Mouse (Mus musculus) kidney, adult 2 months (tissue): ENCODE measurements around the gene Hist1h2aa. TPM values are rescaled to one million over a fixed set of nuclear protein-coding genes. Genes with fewer than 3 reads are reported as not detected.

Experiments used
- DNase-seq: peaks from one replicate; pipeline ENCODE4 v3.0.0; 2021
- H3K27ac ChIP-seq: fragments of 200-500 bp; 2 replicates; pipeline ENCODE4 v1.5.1; 2012; ENCODE audit warnings: low read depth, low read length, control low read depth, inconsistent platforms; ENCODE audit not compliant: insufficient read depth
- H3K27me3 ChIP-seq: fragments of 200-500 bp; replicated peaks from 2 replicates; pipeline ENCODE4 v1.6.1; 2012; ENCODE audit warnings: mild to moderate bottlenecking, moderate library complexity, low read length, inconsistent platforms; ENCODE audit not compliant: control insufficient read depth, insufficient read depth
- H3K36me3 ChIP-seq: fragments of 200-500 bp; 2 replicates; pipeline ENCODE4 v1.6.1; 2012; ENCODE audit warnings: mild to moderate bottlenecking, moderate library complexity, low read length, inconsistent platforms; ENCODE audit not compliant: control insufficient read depth, insufficient read depth
- H3K4me1 ChIP-seq: fragments of 200-500 bp; 2 replicates; pipeline ENCODE4 v1.6.1; 2011; ENCODE audit warnings: low read length; ENCODE audit not compliant: control insufficient read depth, insufficient read depth
- H3K4me3 ChIP-seq: fragments of 200-500 bp; 2 replicates; pipeline ENCODE4 v1.5.1; 2011; ENCODE audit warnings: mild to moderate bottlenecking, low read depth, low read length, control low read depth; ENCODE audit not compliant: insufficient read depth
- CTCF ChIP-seq: fragments of 200-500 bp; conservative IDR thresholded peaks from 2 replicates; pipeline ENCODE4 v1.5.1; 2011; ENCODE audit warnings: low read depth, mild to moderate bottlenecking, control low read depth, low read length, moderate library complexity, mixed read lengths; ENCODE audit not compliant: insufficient read depth, insufficient read length
- POLR2A ChIP-seq: fragments of 200-500 bp; IDR thresholded peaks from one replicate; pipeline ENCODE4 v1.6.1; 2011; ENCODE audit warnings: low read depth, low read length, control low read depth
- WGBS: fragments of 180-500 bp; shearing (Covaris S2); methylation state at CpG from one replicate; pipeline ENCODE4 v1.1.7; 2018; 5-methylcytosine and 5-hydroxymethylcytosine counted together
- polyA plus RNA-seq: library from polyadenylated mRNA; depleted of rRNA; stranded (reverse); fragments of >200 nt; gene quantifications from 2 replicates; pipeline ENCODE4 v1.2.3, GENCODE M21; 2012; rRNA removed

Gene Hist1h2aa
- polyA plus RNA-seq, 1 experiment, result not detected

- H3K4me1 ChIP-seq, result no peaks in the 10 kb centered on the region; the same call in 1 of the 2 replicates
- H3K4me3 ChIP-seq, result no peak overlapping the region
- 63% methylated on average over 2 of the region's 2 CpGs for WGBS
- no peaks in the 10 kb centered on the region for H3K36me3 ChIP-seq
- H3K27me3 ChIP-seq, result no peaks in the 10 kb centered on the region
- DNase-seq, result no peak
- peak; percentile 36 for TF ChIP-seq CTCF
- TF ChIP-seq POLR2A, result no peak
- H3K27ac ChIP-seq, result no peak overlapping the region
Observed at GRCm38 (mm10) chr13:23942861-23943260, 8.6 kb downstream of the Hist1h2aa start.

GRCm38 (mm10) chr13:23946254-23946653, 12.0 kb downstream of the Hist1h2aa start:
- Histone ChIP-seq H3K27ac (no peak overlapping the region), H3K4me3 (no peak overlapping the region), H3K27me3 (no peaks in the 10 kb centered on the region), H3K36me3 (no peaks in the 10 kb centered on the region), H3K4me1 (no peaks in the 10 kb centered on the region; the same call in 1 of the 2 replicates)
- no peak for TF ChIP-seq POLR2A
- no peak for TF ChIP-seq CTCF
- DNase-seq, result no peak
- WGBS, result 49% methylated on average over 2 of the region's 2 CpGs

- TF ChIP-seq POLR2A (no peak), CTCF (no peak)
- 75% methylated on average over 14 of the region's 14 CpGs for WGBS
- Histone ChIP-seq H3K4me1 (no peaks in the 10 kb centered on the region; the same call in 1 of the 2 replicates), H3K27ac (no peak overlapping the region), H3K27me3 (no peaks in the 10 kb centered on the region), H3K36me3 (no peaks in the 10 kb centered on the region), H3K4me3 (no peak overlapping the region)
- no peak for DNase-seq
Observed at GRCm38 (mm10) chr13:23949484-23950246, 15.4 kb downstream of the Hist1h2aa start.

- H3K27me3 ChIP-seq, result no peaks in the 10 kb centered on the region
- TF ChIP-seq POLR2A (no peak), CTCF (peak; percentile 72)
- no peaks in the 10 kb centered on the region for H3K36me3 ChIP-seq
- DNase-seq, result peak; percentile 58
- 39% methylated on average over 3 of the region's 3 CpGs for WGBS
- no peak overlapping the region for H3K27ac ChIP-seq
- no peak overlapping the region for H3K4me3 ChIP-seq
- H3K4me1 ChIP-seq, result no peaks in the 10 kb centered on the region; the same call in 1 of the 2 replicates
Observed at GRCm38 (mm10) chr13:23950928-23951327, 16.7 kb downstream of the Hist1h2aa start.

- no peaks in the 10 kb centered on the region for H3K4me1 ChIP-seq
- no peaks in the 10 kb centered on the region for H3K36me3 ChIP-seq
- TF ChIP-seq POLR2A (no peak), CTCF (no peak)
- WGBS, result 44% methylated on average over 2 of the region's 2 CpGs
- no peak overlapping the region for H3K27ac ChIP-seq
- H3K4me3 ChIP-seq, result no peak overlapping the region
- no peaks in the 10 kb centered on the region for H3K27me3 ChIP-seq
- no peak for DNase-seq
Observed at GRCm38 (mm10) chr13:23959776-23960175, 25.5 kb downstream of the Hist1h2aa start.

- no peak overlapping the region for H3K4me3 ChIP-seq
- H3K36me3 ChIP-seq, result no peaks in the 10 kb centered on the region
- DNase-seq, result no peak
- H3K27me3 ChIP-seq, result no peaks in the 10 kb centered on the region
- TF ChIP-seq POLR2A (no peak), CTCF (no peak)
- no peak overlapping the region for H3K27ac ChIP-seq
- 71% methylated on average over 2 of the region's 2 CpGs for WGBS
- H3K4me1 ChIP-seq, result no peaks in the 10 kb centered on the region
Observed at GRCm38 (mm10) chr13:23964909-23965308, 30.6 kb downstream of the Hist1h2aa start.

- no peak overlapping the region for H3K4me3 ChIP-seq
- no peaks in the 10 kb centered on the region for H3K36me3 ChIP-seq
- no peak overlapping the region for H3K27ac ChIP-seq
- TF ChIP-seq POLR2A, result no peak
- no peak for TF ChIP-seq CTCF
- H3K27me3 ChIP-seq, result no peaks in the 10 kb centered on the region
- H3K4me1 ChIP-seq, result no peaks in the 10 kb centered on the region
- WGBS, result 50% methylated on average over 2 of the region's 2 CpGs
- DNase-seq, result no peak
Observed at GRCm38 (mm10) chr13:23971870-23972269, 37.6 kb downstream of the Hist1h2aa start.

GRCm38 (mm10) chr13:23972271-23972670, 38.0 kb downstream of the Hist1h2aa start:
- H3K4me3 ChIP-seq, result no peak overlapping the region
- no peaks in the 10 kb centered on the region for H3K27me3 ChIP-seq
- no peak overlapping the region for H3K27ac ChIP-seq
- H3K36me3 ChIP-seq, result no peaks in the 10 kb centered on the region
- WGBS, result 52% methylated on average over 5 of the region's 5 CpGs
- no peaks in the 10 kb centered on the region for H3K4me1 ChIP-seq
- TF ChIP-seq CTCF, result no peak
- no peak for TF ChIP-seq POLR2A
- DNase-seq, result no peak

Other genes with a start within 250 kb of the Hist1h2aa start
- not detected in 2 replicates for gene Hist1h1t, start 238.6 kb upstream of the Hist1h2aa start, polyA plus RNA-seq
- 9.4 and 10.3 TPM in 2 replicates for gene Hist1h4c, start 236.0 kb upstream of the Hist1h2aa start, polyA plus RNA-seq
- gene Hfe, start 223.6 kb upstream of the Hist1h2aa start, polyA plus RNA-seq, result 21.2 and 21.4 TPM in 2 replicates
- 68.7 and 76.0 TPM in 2 replicates for gene Hist1h1c, start 195.7 kb upstream of the Hist1h2aa start, polyA plus RNA-seq
- 0.39 and 1.1 TPM in 2 replicates for gene Hist1h3c, start 188.9 kb upstream of the Hist1h2aa start, polyA plus RNA-seq
- gene Hist1h2bb, start 187.7 kb upstream of the Hist1h2aa start, polyA plus RNA-seq, result 2.0 and 2.8 TPM in 2 replicates
- gene Hist1h2ab, start 183.3 kb upstream of the Hist1h2aa start, polyA plus RNA-seq, result 1.3 and 1.5 TPM in 2 replicates
- gene Hist1h3b, start 182.2 kb upstream of the Hist1h2aa start, polyA plus RNA-seq, result 0.88 and 1.4 TPM in 2 replicates
- gene Hist1h4b, start 177.4 kb upstream of the Hist1h2aa start, polyA plus RNA-seq, result 3.1 and 5.3 TPM in 2 replicates
- 0.91 and 2.3 TPM in 2 replicates for gene Hist1h4a, start 173.2 kb upstream of the Hist1h2aa start, polyA plus RNA-seq
- 0.74 and 1.5 TPM in 2 replicates for gene Hist1h3a, start 172.1 kb upstream of the Hist1h2aa start, polyA plus RNA-seq
- 0.22 TPM in 1 of 2 replicates, not detected in the other for gene Hist1h1a, start 170.8 kb upstream of the Hist1h2aa start, polyA plus RNA-seq
- gene Trim38, start 164.5 kb upstream of the Hist1h2aa start, polyA plus RNA-seq, result 0.05 TPM in 1 of 2 replicates, not detected in the other
- 6.9 and 13.7 TPM in 2 replicates for gene Slc17a2, start 127.5 kb upstream of the Hist1h2aa start, polyA plus RNA-seq
- 142 and 150 TPM in 2 replicates for gene Slc17a3, start 95.0 kb upstream of the Hist1h2aa start, polyA plus RNA-seq
- gene Slc17a1, start 66.7 kb upstream of the Hist1h2aa start, polyA plus RNA-seq, result 284 and 312 TPM in 2 replicates
- 2.6 and 2.8 TPM in 2 replicates for gene Slc17a4, start 19.5 kb upstream of the Hist1h2aa start, polyA plus RNA-seq
- 0.33 and 0.41 TPM in 2 replicates for gene Hist1h2ba, start 306 bp upstream of the Hist1h2aa start, polyA plus RNA-seq
- not detected in 2 replicates for gene Scgn, start 56.8 kb downstream of the Hist1h2aa start, polyA plus RNA-seq